Mouse (Mus musculus): ENCODE data around the gene Thap12. TPM values are rescaled to one million over a fixed set of nuclear protein-coding genes. Genes with fewer than 3 reads are reported as not detected.

The Thap12 gene
- total RNA-seq, 2 experiments from 2014 or later: 44.7 to 87.6 TPM

DNA sequence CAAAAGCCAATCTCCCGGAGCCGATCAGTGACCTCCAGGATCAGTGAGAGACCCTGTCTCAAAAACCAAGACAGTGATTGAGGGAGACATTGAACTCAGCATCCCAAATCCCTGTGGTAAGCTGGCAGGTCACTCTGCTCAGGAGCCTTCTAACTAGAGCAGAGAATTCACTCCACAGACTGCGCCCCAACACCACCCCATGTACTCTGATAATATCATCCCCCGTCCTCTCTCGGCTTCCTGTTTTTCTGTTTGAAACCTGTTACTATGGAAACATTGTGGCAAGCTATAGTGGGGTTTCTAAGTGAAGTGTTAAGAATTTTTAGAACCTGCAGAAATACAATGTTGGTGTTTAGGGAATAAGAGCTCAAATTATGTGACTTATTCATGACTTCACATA is 8.9 kb upstream of the Thap12 start:
- peak; percentile 87 for ATAC-seq (replicated peaks; ENCODE audit: poor library complexity, severe bottlenecking)

DNA sequence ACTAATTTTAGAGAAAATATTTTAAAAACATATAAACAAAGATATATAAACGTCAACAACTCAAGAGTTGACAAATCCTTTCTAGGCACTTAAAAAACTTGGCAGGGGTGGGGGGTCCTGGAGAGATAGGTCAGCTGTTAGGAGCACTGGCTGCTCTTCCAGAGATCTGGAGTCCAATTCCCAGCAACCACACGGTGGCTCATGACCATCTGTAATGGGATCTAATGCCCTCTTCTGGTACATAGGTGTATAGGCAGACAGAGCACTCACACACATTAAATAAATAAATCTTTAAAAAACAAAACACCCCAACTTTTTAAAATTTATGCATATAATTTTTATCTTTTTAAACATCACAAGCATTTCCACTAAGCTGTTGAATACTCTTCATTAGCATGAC is 5.4 kb upstream of the Thap12 start:
- no peak for ATAC-seq (replicated peaks; ENCODE audit: poor library complexity, severe bottlenecking)

DNA sequence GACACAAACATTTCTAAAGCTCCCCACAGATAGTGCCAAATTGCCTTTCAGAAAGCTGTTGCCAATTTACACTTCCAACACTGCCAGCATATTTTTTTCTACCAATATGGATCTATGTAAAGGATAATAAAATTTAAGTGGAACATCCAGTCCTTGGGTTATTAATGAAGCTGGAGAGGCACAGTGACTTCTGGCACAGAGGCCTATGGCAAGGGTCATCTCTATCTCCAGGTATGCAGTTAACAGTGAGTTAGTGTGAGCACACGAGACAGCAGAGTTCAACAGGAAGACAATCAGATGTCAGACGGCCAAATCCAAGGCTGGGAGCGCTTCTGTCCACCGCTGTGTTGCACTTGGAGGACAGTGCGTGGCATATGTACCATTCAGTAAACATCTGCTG is 4.9 kb upstream of the Thap12 start:
- ATAC-seq (replicated peaks; ENCODE audit: poor library complexity, severe bottlenecking): no peak

DNA sequence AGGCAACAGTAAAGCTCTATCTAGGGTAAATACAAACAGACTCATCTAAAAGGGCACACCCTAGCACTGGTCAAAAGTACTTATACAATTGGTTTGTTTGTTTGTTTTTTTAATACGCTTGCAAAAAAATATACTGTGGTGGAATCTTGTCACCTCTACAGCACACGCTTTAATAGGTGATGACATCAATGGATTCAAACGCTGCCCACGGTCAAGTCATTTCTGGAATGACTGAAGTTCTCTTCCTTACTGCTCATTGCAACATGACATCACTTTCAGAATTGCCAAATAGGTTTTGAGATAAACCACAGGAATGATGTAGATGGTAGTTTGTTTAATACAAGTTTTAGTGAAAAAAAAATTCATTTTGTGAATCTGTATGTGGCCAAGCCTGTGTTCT is 4.3 kb upstream of the Thap12 start:
- no peak for ATAC-seq (replicated peaks; ENCODE audit: poor library complexity, severe bottlenecking)

- ATAC-seq (replicated peaks; ENCODE audit: poor library complexity, severe bottlenecking): peak; percentile 31; the same call in 1 of the 2 replicates
Measured at GRCm38 (mm10) chr7:98701771-98702170, 1.1 kb upstream of the Thap12 start.

- ATAC-seq (replicated peaks; ENCODE audit: poor library complexity, severe bottlenecking): peak; percentile 4; the same call in 1 of the 2 replicates
Measured at GRCm38 (mm10) chr7:98703365-98703881, 520 bp downstream of the Thap12 start.

DNA sequence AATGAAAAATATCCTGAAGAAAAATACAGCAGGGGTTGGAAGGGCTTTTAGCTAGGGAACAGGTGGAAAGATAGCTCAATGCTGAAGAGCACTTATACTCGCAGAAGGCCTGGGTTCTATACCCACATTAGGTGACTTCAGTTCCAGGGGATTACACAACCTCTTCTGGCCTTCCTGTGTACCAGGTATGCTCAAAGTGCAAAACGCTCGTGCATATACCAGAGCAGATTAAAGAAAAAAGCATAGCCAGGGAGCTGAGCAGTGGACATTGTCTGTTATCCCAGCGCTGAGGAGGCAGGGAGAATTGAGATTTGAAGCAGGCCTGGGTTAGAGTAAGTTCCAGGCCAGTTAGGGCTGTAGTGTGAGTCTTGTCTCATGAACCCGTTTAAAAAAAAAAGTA is 1.4 kb downstream of the Thap12 start:
- ATAC-seq (replicated peaks; ENCODE audit: poor library complexity, severe bottlenecking): no peak

- ATAC-seq (replicated peaks; ENCODE audit: poor library complexity, severe bottlenecking): no peak
Measured at GRCm38 (mm10) chr7:98713661-98714060, 10.8 kb downstream of the Thap12 start.

DNA sequence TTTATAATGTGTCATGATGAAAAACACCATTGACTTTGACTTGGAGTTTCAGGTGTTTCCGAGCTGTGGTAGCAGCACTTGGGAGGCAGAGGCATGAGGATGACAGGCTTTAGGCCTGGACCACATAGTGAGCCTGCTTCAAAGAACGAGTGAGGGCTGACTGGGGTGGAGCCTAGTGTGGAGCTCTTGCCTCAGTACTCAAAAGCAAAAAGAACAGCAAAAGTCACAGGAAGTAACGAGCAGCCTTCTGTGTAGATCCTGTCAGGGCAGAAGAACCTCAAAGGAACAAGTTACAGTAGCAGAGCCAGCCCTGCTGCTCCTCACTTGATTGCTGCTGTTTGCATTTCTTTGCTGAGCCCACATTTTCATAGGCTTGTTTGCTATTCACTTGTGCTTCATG is 14.5 kb downstream of the Thap12 start:
- no peak for ATAC-seq (replicated peaks; ENCODE audit: poor library complexity, severe bottlenecking)

DNA sequence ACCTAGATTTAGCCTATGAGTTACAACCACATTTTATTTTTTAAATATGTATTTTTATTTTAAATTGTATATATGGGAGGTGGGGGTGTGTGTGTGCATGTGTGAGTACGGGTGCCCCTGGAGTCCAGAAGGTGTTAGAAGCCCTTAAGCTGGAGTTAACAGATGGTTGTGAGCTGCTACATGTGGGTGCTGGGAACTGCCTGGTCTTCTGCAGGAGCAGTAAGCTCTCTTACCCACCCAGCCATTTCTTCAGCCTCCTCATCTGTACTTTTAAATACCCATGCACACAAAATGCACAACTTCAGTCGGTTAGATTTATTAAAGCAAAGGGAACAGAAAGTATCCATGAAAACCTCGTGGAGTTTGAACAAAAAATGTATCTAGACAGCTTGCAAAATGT is 16.9 kb downstream of the Thap12 start:
- no peak for ATAC-seq (replicated peaks; ENCODE audit: poor library complexity, severe bottlenecking)

- ATAC-seq (replicated peaks; ENCODE audit: poor library complexity, severe bottlenecking): no peak
Measured at GRCm38 (mm10) chr7:98720731-98721130, 17.8 kb downstream of the Thap12 start.

DNA sequence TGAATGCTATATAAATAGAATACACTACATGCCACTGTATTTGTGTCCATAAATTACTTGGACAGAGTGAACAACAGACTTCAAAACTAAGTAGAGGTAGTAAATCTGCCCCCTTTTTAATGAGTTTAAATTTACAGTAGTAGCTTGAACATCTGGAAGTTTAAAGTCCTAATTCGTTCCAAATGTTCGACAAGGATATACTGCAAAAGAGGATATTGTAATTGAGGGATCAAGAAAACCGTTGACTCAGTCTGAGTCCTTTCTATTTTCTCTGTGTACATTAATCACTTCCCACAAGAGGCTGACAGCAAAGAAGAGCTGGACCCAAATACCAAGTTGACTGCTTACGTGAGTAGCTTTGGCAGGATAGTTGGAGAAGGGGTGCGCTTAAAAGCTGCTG is 18.3 kb downstream of the Thap12 start:
- no peak for ATAC-seq (replicated peaks; ENCODE audit: poor library complexity, severe bottlenecking)

GRCm38 (mm10) chr7:98721623-98722022 is 18.7 kb downstream of the Thap12 start:
- no peak for ATAC-seq (replicated peaks; ENCODE audit: poor library complexity, severe bottlenecking)

DNA sequence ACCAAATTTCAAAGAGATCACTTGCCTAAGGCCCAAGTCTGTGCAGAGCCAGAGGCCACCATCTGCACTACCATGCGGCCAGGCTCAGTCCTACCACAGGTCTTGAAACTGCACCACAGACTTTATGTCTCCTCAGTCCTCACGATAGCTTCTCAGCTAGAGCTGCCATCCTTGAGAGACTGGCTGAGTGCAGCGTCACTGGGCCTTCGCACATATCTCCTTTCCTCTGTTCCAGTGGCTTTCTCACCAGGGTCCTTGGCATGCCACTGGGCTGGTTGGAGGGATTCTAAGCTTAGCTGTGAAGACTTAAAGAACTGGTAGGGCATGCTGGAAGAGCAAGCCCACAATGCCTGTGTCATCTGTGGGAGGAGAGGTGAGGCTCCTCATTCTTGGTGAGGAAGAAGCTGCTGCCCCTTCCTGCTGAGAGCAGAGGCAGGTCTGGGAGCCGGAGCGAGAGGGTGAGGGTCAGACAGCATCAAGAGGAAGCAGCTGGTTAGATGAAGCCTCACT is 22.8 kb downstream of the Thap12 start:
- ATAC-seq (replicated peaks; ENCODE audit: poor library complexity, severe bottlenecking): no peak

GRCm38 (mm10) chr7:98727986-98728385 is 25.1 kb downstream of the Thap12 start:
- ATAC-seq (replicated peaks; ENCODE audit: poor library complexity, severe bottlenecking): no peak

DNA sequence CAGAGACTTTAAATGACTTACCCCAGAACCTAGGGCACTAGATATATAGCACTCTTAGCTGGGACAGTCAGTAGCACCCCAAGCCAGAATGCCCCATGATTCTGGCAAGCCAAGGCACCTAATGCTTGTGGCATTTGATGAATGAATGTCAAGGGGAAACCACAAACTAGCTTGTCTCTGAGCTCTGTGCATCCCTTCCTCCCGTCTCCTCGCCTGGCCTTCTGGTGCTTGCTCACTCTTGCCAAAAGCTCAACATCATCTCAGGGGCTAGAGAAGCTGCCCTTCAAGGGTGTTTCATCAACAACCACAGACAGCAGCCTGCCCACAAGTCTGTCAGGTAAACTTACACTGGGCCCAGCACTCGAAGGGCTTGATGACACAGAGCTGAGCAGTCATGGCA is 25.6 kb downstream of the Thap12 start:
- ATAC-seq (replicated peaks; ENCODE audit: poor library complexity, severe bottlenecking): no peak

GRCm38 (mm10) chr7:98729661-98730271 is 26.9 kb downstream of the Thap12 start:
- no peak; the same call in 1 of the 2 replicates for ATAC-seq (replicated peaks; ENCODE audit: poor library complexity, severe bottlenecking)

DNA sequence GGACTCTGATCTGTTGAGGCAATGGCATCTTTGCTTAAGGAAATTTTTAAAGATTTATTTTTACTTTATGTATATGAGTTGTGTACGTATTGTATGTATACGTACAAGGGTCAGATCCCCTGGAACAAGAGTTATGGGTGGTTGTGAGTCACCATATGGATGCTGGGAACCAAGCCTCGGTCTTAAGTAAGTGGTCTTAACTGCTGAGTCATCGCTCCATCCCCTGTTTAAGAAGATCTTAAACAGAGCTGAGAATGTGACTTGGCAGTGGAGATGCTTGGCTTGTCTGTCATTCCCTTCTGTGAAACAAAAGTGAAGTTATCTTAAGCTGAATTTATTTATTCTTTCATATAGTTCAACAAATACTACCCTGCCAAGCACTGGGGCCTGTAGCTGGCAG is 31.1 kb downstream of the Thap12 start:
- ATAC-seq (replicated peaks; ENCODE audit: poor library complexity, severe bottlenecking): no peak

DNA sequence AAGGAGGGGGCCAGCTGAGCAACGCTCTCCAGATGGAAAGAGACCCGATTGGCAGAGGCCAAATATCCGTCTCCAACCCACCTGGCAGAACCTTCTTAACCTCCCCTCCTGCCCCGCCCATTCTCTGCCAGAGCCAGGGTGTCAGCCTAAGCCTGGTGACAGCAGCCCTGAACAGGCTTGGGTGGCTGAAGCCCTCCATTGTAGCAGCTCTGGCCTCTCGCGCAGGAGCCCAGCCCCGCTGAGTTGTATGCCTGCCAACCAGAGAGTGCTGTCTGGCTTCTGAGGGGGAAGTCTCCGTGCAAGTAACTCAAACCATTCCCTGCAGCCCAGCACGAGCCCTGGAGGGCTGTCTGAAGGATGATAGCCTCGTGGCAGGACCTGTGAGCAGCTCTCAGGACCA is 32.0 kb downstream of the Thap12 start:
- no peak for ATAC-seq (replicated peaks; ENCODE audit: poor library complexity, severe bottlenecking)

- no peak for ATAC-seq (replicated peaks; ENCODE audit: poor library complexity, severe bottlenecking)
Measured at GRCm38 (mm10) chr7:98736780-98737550, 34.1 kb downstream of the Thap12 start.

- ATAC-seq (replicated peaks; ENCODE audit: poor library complexity, severe bottlenecking): no peak
Measured at GRCm38 (mm10) chr7:98740363-98740762, 37.5 kb downstream of the Thap12 start.

DNA sequence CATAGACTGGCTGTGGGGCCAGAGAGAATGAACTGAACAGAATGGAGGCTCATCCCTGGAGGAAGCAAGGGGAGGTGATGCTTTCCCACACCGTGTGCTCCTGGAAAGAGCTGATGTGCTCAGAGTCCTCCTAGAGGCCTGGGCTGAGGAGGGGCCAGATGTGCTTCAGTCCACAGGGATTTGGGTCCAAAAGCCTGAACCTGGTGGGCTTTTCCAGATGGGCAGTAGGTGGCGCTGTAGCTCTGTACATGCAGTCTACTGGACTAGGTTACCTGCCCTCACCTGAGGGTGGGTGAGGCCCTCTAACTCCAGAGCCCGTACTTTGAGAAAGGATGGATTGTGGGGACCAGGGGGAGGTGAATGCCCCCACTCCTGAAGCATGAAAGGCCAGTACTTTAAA is 40.4 kb downstream of the Thap12 start:
- peak; percentile 69 for ATAC-seq (replicated peaks; ENCODE audit: poor library complexity, severe bottlenecking)
